Mouse (Mus musculus) adrenal gland, postnatal 36 days (tissue): ENCODE data around the gene Plxnb2. TPM values are rescaled to one million over a fixed set of nuclear protein-coding genes. Genes with fewer than 3 reads are reported as not detected.

Experiments
- DNase-seq, 2 experiments: peaks; one replicate each; pipeline ENCODE4 v3.0.0; 2021; ENCODE audit warnings: mixed read lengths in 1 of 2
- long read RNA-seq, 2 experiments: library from polyadenylated mRNA; stranded (forward); transcript quantifications; one replicate each; pipeline ENCODE4 v2.0.0; 2021; ENCODE audit warnings: borderline sequencing depth in 2 of 2
- total RNA-seq, 2 experiments: library from RNA; stranded (reverse); gene quantifications; 2 replicates each; pipeline ENCODE4 v1.2.3; 2021

Gene Plxnb2
- total RNA-seq, result 100 to 1,000 TPM; 110 to 130 TPM
- long read RNA-seq, experiment 1, full-length matches to known transcripts, result 2 of 38 reads
- long read RNA-seq, experiment 1, partial matches to known transcripts, result 25 of 38 reads
- long read RNA-seq, experiment 1, other reads (novel, unspliced or antisense), result 11 of 38 reads
- long read RNA-seq, experiment 2, partial matches to known transcripts, result 9 of 13 reads
- long read RNA-seq, experiment 2, other reads (novel, unspliced or antisense), result 4 of 13 reads

DNA sequence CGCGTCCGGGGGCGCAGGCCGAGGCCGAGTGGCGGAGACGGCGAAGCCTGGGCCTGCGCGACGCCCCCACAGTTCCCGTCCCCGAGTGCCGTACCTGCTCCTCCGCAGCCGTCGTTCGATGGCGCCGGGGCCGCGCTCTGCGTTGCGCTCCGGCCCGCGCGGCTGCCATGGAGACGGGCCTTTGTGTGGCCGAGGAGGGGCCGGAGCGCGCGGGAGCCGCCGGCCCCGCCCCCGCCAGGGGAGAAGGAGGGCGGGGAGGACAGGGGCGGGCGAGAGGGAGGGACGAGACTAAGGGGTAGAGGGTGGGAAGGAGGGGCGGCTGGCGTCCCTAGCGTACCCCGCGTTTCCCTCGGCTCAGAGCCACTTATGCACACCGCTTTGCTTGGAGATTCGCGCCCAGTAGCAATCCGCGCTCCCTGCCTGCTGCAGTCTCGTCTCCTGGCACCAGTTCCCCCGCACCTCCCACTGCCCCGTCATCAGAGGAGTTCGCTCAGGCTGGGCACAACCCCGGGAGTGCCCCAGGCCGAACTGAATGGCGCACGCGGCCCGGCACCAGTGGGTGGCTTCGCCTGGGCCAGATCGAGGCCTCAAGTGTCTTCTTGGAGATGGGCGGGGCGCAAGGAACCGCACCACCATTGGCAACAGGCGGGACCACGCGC is at the start of gene Plxnb2:
Gene Plxnb2 (minus strand): TSS at position 218 of the 659 bp plus-strand sequence.
- peak; percentile 88 to 93 for DNase-seq

DNA sequence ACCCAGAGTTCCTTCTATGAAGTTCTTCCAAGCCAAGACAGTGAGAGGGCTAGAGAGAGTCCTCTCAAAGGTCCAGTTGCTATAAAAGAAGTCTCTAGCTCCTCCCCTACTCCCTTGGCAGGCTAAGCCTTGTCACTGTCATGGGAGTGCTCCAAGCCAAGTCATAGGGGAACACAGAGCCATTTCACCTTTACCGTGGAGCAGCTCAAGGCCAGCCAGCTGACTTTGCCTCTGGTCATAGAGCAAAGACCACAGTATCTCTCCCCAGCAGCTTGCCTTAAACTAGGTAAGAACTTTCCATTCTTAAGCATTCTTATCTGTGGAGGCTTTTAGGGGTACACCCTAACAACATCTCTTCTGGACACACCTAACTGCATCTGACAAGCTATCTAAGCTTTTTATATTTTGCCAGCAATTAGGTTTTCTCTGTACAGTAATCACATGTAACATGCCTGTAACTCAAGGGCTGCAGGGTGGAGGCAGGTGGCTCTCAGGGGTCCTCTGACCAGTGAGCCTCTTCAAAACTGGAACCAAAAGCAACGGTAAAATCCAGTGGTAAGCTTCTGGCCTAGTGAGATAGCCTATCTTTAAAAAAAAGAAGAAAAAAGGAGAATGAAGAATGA is 35.1 kb upstream of the Plxnb2 start:
- peak; percentile 47 to 63 for DNase-seq

DNA sequence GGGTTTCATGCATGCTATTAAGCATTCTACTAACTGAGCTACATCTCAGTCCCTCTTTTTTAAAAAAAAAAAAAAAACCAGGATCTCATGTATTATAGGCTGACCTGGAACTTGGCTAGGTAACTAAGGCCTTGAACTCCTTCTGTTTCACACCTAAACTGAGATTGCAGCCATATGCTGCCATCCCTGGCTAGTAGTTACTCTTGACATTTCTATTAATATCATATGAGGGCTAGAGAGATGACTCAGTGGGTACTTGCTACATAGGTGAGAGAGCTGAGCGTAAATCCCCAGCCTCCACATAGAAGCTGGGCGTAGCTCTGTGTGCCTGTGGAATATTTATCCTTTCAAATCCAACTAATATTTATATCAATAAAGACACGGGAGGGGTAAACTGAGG is 34.4 kb upstream of the Plxnb2 start:
- DNase-seq, result no peak

DNA sequence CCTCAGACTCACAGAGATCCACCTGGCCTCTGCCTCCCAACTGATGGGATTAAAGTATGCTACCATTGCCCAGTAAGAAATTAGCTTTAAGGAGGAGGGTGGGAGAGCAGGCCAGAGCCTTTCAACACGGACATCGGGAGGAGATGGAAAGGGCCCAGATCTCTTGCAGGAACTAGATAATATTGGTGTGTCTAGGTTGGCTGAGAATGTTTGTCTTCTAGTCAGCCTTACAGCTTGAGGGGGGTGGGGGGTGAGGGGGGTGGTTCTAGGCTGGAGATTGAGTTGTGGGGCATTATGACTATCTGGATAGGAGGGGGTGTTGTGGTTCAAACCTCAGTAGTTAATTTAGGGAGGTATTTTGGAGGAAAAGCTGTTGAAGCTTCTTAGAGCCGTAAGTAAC is 32.9 kb upstream of the Plxnb2 start:
- DNase-seq, result no peak

DNA sequence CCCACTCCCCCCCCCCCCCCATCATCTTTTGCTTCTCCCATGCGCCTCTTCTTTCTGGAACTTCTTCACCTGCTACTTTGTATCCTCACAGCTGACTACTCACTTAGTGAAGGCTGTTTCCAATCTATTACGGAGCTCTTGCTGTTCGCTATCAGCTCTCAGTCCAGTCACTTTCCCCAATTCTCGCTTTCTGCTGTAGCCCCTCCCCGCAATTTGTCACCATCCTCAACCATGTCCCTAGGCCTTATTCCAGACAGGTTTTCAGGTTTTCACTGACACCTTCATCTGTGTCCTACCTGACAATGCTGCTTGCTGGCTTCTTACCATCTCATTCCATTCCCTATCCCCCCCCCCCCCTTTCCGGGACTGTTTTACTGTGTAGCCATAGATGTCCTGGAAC is 31.9 kb upstream of the Plxnb2 start:
- no peak for DNase-seq

DNA sequence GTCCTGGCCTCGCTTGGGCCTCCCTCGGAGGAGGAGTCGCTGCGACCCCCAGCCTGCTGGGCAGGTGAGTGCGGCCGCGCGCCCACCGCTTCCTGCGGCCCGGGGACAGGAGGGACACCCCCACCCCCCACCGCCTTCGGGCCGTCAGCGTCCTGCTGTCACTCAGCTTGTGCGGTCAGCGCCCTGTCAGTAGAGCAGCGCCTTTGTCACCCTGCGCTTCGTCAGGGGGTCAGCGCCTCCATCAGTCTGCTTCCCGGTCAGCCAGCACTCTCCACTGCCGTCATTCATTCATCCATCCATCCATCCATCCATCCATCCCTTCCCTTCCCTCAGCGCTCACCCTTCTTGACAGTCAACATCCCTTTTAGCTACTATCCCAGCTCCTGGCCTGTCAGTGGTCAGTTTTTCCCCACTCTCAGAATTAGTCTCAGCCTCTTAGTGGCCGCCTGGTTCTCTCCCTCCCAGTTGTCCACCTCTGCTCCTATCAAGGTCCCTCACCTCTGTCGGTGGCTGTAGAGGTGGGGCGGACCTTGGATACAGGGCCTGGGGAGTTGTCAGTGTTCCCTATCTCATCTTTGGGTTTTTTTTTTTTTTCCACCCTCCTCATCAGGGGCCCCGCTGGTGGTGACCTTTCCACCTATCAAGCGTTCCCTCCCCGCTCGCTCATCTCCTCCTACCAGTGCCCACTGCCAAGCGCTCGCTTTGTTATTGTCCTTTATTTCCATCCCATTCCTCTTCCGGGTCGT is 31.3 kb upstream of the Plxnb2 start:
- DNase-seq, result peak; percentile 40 to 60

DNA sequence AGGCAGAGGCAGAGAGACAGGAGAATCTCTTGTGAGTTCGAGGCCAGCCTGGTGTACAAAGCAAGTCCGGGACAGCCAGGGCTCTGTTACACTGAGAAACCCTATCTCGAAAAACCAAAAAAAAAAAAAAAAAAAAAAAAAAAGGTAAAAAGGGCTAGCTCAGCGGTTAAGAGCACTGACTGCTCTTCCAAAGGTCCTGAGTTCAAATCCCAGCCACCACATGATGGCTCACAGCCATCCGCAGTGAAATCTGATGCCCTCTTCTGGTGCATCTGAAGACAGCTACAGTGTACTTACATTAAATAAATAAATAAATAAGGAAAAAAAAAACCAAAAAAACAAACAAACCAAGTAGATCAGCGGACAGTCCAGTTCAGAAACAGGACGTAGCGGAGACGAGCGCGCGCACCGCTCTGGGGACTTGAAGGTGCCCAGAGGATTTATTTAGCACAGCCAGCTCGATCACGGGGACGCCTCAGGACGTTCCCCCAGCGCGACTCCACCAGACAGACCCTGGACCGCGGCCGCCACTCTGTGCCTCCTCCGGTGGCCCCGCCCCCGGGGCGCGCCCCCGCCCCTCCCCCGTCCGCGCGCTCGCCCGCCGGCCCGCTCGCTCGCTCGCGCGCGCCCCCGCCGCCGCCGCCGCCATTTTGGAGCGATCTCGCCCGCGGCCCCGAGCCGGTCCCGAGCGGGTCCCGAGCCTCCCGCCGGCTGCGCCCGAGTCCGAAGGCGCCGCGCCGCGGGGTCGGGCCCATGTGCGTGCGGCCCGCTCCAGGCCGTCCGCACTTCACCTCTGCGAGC is 30.5 kb upstream of the Plxnb2 start, which contains the start of gene Ppp6r2:
Gene Ppp6r2 (plus strand): TSS at position 639 of the 801 bp plus-strand sequence.
- peak; percentile 86 to 93 for DNase-seq

DNA sequence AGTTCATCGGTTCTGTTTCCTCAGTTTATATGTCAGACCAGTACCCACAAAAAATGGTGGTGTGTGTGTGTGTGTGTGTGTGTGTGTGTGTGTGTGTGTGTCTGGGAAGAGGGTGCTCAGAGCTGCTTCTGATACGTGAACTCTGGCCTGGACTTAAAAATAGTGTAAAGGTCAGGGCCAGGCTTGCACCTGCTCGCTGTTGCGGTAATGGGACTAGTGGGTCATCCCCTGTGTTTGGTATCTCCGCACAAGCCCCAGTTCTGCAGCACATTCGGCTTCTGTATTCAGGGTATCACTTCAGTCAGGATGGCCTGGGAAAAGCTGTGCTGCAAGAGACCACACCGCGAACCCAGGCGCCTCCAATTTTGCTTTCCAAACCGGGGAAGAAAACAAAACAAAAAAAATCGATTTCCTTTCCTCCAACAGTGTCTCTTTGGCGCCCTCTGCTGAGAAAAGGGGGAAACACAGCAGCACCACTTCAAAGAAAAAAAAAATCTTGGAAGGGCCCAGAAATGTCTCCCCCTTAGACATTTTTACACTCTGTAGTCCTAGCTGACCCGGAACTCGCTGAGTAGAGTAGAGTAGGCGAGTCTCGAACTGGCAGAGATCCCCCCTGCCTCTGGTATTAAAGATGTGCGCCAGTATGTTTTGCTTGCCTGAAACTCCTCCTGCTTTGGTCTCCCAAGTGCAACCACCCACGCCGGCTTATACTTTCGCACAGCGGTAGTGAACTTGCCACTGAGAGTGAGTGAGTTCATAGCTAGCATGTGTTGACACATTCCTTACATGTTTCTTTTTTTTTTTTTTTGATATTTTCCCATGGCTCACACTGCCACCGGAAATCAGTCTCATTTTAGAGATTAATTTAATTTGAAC is 29.5 kb upstream of the Plxnb2 start:
- DNase-seq, result peak; percentile 86 to 87

DNA sequence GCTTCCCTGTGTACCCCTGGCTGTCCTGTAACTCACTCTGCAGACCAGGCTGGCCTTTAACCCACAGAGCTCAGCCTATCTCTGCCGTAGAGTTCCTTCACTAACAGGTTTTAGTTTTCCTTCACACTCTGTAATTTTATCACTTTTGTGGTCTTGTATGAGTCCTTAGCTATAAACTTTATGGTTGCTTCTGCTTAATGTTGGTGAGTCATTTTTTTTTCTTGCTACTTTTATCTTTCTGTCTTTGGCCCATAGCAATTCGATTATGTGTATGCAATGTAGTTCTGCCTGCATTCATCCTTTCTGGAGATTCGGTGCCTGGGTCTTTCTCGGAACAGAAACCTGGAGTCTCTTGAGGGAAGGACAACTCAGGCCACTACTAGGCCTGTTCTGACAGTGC is 26.9 kb upstream of the Plxnb2 start:
- DNase-seq, result no peak

DNA sequence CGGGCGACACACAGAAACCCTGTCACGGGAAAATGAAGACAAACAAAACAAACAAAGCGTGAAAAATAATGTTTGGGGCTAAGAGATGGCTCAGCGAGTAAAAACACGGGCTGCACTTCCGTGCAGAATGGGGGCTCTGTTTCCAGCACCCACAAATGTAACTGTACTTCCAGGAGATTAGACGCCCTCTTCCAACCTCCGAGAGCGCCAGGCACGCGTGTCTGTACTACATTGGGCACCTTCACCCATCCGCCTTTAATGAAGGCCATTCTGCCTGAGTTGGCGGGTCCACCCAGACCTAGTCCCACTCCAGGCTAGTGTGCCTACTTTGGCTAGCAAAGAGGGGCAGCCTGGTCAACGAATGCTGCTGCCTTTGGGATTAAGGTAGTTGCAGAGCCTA is 16.5 kb upstream of the Plxnb2 start:
- no peak for DNase-seq

DNA sequence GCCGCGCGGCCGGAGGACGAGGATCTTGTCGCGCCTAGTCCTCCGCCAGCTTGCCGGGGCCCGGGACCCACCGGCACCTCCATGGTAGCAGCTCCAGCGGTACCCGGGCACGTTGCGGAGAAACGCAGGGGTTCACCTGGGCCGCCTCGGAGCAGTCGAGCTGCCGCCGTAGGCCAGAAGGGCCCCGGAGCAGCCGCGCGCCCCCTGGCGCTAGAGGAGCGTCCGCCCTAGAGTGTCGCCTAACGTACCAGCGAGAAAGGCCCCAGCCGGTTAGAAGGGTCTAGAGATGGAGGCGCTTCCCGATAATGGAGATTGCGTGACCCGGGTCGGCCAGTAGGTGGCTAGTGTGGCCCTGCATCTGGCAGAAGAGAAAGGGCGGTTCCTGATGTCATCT is 15.7 kb upstream of the Plxnb2 start, which contains the start of gene Dennd6b:
Gene Dennd6b (minus strand): TSS at position 184 of the 394 bp plus-strand sequence.
- DNase-seq, result peak; percentile 96 to 97

DNA sequence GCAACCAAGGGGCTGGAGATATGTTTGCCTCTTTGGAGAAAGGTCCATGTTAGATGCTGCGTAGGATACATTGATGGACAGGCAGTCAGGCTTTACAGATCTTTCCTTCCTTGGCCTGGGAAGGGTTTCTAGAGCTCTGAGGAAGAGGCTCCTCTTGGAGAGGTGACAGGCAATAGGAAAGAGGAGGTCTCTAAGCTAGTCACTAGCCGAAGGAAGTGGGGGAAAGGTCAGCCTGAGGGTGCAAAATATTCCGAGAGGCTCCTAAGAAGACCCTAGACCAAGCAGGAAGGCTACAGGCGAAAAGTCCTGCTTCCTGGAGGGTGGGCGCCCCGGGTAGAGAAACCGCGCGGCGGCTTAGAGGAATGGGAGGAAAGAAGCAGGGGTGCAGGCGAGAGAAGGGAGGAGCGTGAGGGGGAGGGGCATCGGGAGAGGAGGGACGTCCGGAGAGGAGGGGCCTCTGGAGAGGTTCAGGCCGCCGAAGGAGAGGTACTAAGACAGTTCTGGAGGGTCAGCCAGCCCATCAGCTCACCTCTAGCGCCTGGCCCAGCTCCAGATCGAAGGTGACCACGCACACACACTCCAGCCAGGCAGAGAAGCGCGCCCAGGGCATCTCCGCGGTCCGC is 15.2 kb upstream of the Plxnb2 start:
- peak; percentile 95 to 98 for DNase-seq

DNA sequence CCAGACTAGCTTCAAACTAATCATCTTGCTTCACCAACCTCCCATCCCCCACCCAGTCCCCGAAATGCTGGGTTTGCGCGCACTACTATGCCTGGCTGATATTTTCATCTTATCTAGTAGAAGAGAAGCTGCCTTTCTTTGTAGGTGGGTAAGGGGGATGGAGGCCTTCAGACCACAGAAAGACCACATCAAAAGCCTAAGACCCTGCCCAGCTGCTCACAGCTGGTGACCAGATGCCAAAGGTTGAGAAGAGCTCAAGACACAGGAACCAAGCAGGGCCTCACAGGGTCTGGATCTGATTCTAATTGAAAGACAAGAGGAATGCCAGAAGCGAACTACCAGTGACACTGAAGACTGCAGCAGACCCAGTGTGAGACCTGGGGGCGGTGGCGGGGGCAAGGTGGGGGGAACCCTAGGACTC is 14.7 kb upstream of the Plxnb2 start:
- peak in 1 of 2 experiments; percentile 22 for DNase-seq

DNA sequence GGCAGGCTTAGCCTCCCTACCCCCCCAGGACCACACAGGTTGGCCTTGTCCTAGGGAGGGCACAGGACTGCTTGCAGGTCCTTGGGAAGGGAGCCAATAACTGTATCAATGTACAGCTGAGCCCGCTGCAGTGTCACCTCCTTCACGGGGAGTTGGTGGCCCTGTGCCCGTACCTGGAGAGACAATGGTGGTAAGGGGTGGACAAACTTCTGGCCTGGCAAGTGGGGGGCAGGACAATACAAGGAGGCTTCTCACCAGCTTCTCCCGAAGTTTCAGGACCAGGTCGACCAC is 4.3 kb upstream of the Plxnb2 start:
- DNase-seq, result peak; percentile 57 to 61

DNA sequence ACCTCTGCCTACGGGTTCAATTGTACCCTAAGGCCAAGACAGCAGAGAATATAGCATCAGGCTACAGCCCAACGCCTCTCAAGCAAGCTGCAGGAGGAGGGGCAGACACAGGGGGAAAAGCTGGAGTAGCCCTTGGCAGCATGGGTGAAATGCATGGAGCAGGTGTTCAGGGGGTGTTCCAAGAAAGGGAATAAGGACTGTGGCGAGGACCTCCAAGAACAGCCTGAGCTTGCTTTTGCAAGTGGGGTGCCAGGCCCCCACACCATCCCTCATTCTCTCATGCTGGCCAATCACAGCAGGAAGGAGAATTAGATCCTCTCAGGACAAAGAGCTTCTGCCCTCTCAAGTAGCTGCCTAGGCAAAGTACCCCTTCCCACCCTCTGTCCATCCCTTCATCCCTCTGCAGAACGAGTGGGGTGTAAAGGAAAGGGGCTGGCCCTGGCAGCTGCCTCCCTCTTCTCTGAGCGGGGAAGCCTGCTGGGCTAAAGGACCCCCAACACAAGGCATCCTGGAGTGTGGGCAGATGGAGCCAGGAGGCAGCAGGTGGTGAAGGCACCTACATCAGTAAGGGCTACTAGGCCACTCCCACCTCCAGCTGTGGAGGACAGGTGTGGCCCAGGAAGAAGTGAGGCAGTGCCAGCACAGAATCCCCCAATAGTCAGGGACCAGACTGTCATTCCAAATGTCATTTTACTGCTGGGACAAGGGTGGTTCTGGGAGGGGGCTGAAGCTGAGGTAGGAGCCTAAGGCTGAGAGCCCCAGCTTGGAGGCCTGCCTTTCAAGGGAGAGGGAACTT is 3.8 kb upstream of the Plxnb2 start:
- no peak for DNase-seq

DNA sequence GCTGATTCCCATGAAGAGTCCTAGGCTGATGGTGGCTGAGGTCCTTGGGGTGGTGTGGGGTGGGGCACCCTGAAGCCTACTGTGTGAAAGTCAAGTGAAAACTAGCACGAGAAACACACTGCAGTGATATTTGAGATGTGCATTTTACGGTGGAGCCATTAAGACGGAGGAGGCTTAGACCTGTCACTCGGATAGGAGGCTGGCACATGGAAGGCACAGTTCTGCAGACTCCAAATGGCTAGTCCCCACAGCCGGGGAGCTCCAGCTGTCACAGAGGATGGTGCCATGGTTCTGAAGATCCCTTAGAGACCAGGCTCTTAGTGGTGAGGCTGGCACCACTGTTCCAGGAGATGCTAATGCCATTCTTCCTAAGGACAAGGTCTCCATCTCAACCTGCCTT is 2.3 kb upstream of the Plxnb2 start:
- DNase-seq, result no peak

DNA sequence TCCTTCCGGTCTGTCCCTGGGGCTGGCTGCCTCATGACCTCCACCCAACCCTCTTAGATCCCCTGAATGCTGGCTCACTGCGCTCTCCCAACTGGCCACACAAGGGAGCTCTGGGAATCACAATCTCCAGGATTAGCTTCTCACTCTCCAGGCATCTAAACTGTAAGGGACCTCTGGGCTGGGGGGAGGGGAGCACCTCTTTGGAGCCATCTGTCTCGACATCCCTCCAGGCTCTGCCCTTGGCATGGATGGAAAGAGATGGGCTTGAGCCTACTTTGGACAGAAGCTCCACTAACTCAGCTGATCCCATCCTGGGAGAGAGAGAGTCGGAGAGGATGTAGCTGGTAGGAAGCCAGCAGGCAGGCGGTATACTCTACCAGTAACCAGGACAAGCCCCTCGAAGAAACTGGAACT is 1.7 kb upstream of the Plxnb2 start:
- DNase-seq, result peak; percentile 31 to 52

DNA sequence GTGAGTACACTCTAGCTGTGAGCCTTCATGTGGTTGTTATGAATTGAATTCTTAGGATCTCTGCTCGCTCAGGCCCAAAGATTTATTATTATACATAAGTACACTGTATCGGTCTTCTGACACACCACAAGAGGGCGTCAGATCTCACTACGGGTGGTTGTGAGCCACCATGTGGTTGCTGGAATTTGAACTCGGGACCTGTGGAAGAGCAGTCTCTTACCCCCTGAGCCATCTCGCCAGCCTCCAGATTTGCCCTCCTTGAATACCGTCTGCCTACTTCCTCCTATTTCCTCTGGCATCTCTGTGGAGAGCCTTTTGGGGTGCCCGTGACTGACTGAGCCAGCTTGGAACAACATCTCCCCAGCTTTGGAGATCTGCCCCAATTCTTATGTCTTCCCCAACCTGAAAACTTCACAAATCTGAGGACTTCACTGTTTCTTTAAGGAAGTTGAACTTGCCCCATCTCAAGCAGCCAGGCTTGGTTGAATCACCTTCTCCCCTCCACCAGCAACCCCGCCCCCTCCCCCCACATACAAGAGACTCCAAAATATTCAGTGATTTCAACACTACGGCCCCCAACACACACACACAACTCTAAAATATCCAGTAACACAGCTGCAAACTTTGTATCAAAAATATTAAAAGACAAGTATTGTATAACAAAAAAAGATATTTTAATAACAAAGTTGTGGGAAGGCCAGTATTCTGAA is 1.1 kb upstream of the Plxnb2 start:
- no peak for DNase-seq

DNA sequence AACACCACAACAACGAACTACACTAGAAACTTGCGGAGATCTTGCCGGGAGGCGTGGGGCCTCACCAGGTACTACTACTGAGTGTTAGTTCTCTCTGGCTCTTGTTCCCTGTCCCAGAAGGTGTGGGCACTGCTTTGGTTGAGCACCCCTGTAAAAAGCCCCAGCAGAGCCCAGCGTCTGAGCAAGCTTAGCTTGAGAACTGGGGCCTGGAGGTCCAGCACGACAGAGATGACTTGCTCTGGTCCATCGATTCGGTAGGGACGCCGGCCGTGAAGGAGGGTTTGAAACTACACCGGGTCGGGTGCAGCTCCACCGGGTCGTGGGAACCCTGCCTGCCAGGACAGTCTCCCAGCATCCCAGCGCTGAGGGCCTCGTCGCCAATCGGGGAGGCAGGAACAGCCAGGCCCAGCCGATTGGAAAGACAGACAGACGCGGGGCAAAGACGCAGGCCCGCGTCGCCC is 477 bp downstream of the Plxnb2 start:
- DNase-seq, result peak; percentile 43 to 59
